In the genomic region with DNA sequence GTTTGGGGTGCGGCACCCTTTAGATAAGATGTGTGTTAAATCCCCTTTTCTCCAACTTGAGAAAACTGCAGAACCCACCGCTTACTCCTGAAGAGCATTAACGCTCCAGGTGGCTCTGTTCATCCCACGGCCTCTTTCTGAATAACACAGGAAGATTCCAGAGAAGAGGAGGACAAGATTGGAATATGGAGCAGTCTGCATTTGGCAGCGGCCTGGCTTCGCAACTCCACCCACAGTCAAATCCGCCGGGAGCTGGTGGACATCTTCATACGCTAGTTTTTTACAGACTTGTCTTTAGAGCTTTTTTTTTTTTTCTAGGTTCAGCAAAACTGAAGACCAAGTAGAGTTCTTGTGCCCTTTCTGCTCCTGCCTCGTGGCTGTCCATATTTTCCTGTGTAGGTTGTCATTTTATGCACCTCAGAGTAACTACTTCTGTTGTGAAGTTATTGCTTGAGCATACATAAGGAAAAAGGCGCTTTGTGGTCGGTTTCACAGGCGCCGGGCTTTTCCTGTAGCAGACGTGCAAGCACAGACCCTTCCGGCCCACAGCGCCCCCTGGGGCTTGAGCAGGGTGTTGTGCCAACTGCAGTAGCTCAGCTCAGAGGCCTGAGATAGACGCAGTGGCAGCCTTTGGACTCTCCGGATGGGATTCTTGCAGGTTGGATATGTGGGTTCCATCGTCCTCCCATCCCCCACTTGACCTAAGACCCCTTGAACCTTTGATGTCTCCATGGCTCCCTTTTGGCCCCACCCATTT, we compare ENCODE assay signal across 9 mouse cellular contexts. TPM values are rescaled to one million over a fixed set of nuclear protein-coding genes. Genes with fewer than 3 reads are reported as not detected.
DNase-seq lines count a peak whose midpoint lies in the region; ATAC-seq and TF ChIP-seq lines count a peak whose summit lies in the region.
"Had no signal": no experiment of that assay in that cellular context is flagged by ENCODE, and none has a peak within 500 bp of the region (broad histone marks: within the 10 kb centered on the region; RNA-seq: fewer than 3 reads in every experiment).

No protein-coding gene starts in this region.

- H3K4me1 ChIP-seq in liver, embryonic 13.5 days (replicated peaks), result peaks cover 8% of the 10 kb centered on the region
- no peaks in the 10 kb centered on the region for H3K4me1 ChIP-seq in small intestine, adult 2 months (ENCODE audit: control insufficient read depth, insufficient read depth, insufficient read length, low read length)

- WGBS in liver, embryonic 13.5 days (ENCODE audit: insufficient replicate concordance), result 40% methylated on average over 20 of the region's 20 CpGs
- WGBS in small intestine, adult 2 months, result 52% methylated on average over 20 of the region's 20 CpGs

- H3K36me3 ChIP-seq in liver, embryonic 13.5 days, result no peaks in the 10 kb centered on the region
- H3K36me3 ChIP-seq in small intestine, adult 2 months (ENCODE audit: control insufficient read depth, insufficient read depth, low read length), result no peaks in the 10 kb centered on the region

- H3K27me3 ChIP-seq in liver, embryonic 13.5 days, result no peaks in the 10 kb centered on the region
- H3K27me3 ChIP-seq in small intestine, adult 2 months (ENCODE audit: control insufficient read depth, insufficient read depth, low read length), result no peaks in the 10 kb centered on the region

- no peak overlapping the region for H3K27ac ChIP-seq in gastrocnemius, adult 2 months
- H3K27ac ChIP-seq in liver, embryonic 13.5 days, result no peak overlapping the region
- H3K27ac ChIP-seq in small intestine, adult 2 months (ENCODE audit: insufficient read depth, low read depth, low read length), result no peak overlapping the region

- H3K9me3 ChIP-seq in liver, embryonic 13.5 days (replicated peaks), result no peaks in the 10 kb centered on the region

- peak; percentile 66 for TF ChIP-seq CTCF in gastrocnemius, adult 2 months (IDR thresholded peaks at IDR 0.05)
- peak; percentile 56; the same call in 1 of the 2 replicates for TF ChIP-seq CTCF in small intestine, adult 2 months (IDR thresholded peaks at IDR 0.05; ENCODE audit: extremely low read depth, insufficient read length, insufficient replicate concordance, low read depth, low read length)

- H3K4me2 ChIP-seq in liver, embryonic 13.5 days, result no peak overlapping the region

- no peak for TF ChIP-seq POLR2A in small intestine, adult 2 months (IDR thresholded peaks at IDR 0.05; ENCODE audit: low read depth, low read length)

- no peak for ATAC-seq in liver, embryonic 13.5 days (ENCODE audit: low read depth)

- peak; percentile 35 to 70 for DNase-seq in frontal cortex, postnatal 36 days (ENCODE audit: low spot score in 2 of 2)
- no peak for DNase-seq in frontal cortex, postnatal 25 days (ENCODE audit: low spot score in 2 of 2)
- peak; percentile 40 for DNase-seq in urinary bladder, postnatal 25 days (ENCODE audit: low spot score)
- DNase-seq in urinary bladder, postnatal 10 days (ENCODE audit: low spot score), result no peak
- peak; percentile 72 for DNase-seq in gastrocnemius, adult 2 months
- DNase-seq in liver, embryonic 13.5 days, result peak; percentile 62
- no peak for DNase-seq in MN1 (ENCODE audit: low spot score)

- no peak overlapping the region for H3K9ac ChIP-seq in liver, embryonic 13.5 days

- intact Hi-C loops in gastrocnemius, adult 2 months (cut with DNase I), result no loop called here

- no peak overlapping the region; the same call in 1 of the 2 replicates for H3K4me3 ChIP-seq in gastrocnemius, adult 2 months
- no peak overlapping the region for H3K4me3 ChIP-seq in liver, embryonic 13.5 days (replicated peaks)
- no peak overlapping the region for H3K4me3 ChIP-seq in small intestine, adult 2 months (ENCODE audit: low read depth, low read length)

RNA-seq across cellular contexts. Expression of gene Fam243, which starts 1.7 kb away (rescaled TPM):
- not detected for total RNA-seq in gastrocnemius, adult 2 months (2021)
- not detected in 2 replicates for polyA plus RNA-seq in liver, embryonic 13.5 days (2015; fragmentation: Nextera tagmentation; extraction: Ambion mirVana)
- polyA plus RNA-seq in small intestine, adult 2 months (2012; rRNA removed), result not detected in 2 replicates
- total RNA-seq: adrenal gland, postnatal 36 days had no signal

RNA-seq across cellular contexts. Expression of gene Smim11, which starts 18.4 kb away (rescaled TPM):
- 10 to 100 TPM; 62.7 to 83.8 TPM for total RNA-seq in gastrocnemius, adult 2 months (2021)
- 65.6 and 74.9 TPM in 2 replicates for polyA plus RNA-seq in liver, embryonic 13.5 days (2015; fragmentation: Nextera tagmentation; extraction: Ambion mirVana)
- polyA plus RNA-seq in small intestine, adult 2 months (2012; rRNA removed), result 14.6 and 18.2 TPM in 2 replicates

RNA-seq across cellular contexts. Expression of gene Kcne2, which starts 27.3 kb away (rescaled TPM):
- not detected for total RNA-seq in gastrocnemius, adult 2 months (2021)
- polyA plus RNA-seq in liver, embryonic 13.5 days (2015; fragmentation: Nextera tagmentation; extraction: Ambion mirVana), result 0.06 TPM in 1 of 2 replicates, not detected in the other
- not detected in 2 replicates for polyA plus RNA-seq in small intestine, adult 2 months (2012; rRNA removed)

RNA-seq across cellular contexts. Expression of gene Kcne1, which starts 39.7 kb away (rescaled TPM):
- total RNA-seq in gastrocnemius, adult 2 months (2021), result not detected
- 0.13 and 0.17 TPM in 2 replicates for polyA plus RNA-seq in liver, embryonic 13.5 days (2015; fragmentation: Nextera tagmentation; extraction: Ambion mirVana)
- polyA plus RNA-seq in small intestine, adult 2 months (2012; rRNA removed), result not detected in 2 replicates
- total RNA-seq: adrenal gland, postnatal 36 days had no signal

Comparison
In these comparisons a context has a peak if more than half of its experiments do, and no peak if none do; other contexts are left out.
1. DNase-seq: peak in frontal cortex, postnatal 36 days (2 of 2), urinary bladder, postnatal 25 days (single experiment), gastrocnemius, adult 2 months (single experiment) and liver, embryonic 13.5 days (single experiment); none in frontal cortex, postnatal 25 days (0 of 2), urinary bladder, postnatal 10 days (single experiment) and MN1 (single experiment).